Mouse (Mus musculus): ENCODE results near the gene Gm10638.

Gene Gm10638

DNA sequence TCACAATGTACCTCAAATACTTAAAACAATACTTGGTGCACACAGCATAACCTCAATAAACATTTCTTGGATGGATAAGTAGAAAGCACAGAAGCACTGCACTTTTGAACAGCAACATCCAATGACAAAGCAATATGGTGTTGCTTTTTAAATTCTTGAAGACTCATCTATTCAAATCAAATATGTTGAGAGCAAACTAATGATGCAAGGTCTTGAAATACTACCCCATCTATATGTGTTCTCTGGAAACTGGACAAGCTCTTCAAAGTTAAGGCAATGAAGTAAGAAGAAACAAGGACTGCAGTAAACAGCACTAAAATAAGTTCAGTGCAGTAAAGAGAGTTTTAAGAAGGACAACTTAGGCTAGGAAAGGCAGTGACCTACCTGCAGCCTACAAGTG, 4.6 kb upstream of the Gm10638 start:
- DNase-seq = no peak

GRCm38 (mm10) chr8:86741627-86742026, 3.9 kb upstream of the Gm10638 start:
- DNase-seq = no peak

DNA sequence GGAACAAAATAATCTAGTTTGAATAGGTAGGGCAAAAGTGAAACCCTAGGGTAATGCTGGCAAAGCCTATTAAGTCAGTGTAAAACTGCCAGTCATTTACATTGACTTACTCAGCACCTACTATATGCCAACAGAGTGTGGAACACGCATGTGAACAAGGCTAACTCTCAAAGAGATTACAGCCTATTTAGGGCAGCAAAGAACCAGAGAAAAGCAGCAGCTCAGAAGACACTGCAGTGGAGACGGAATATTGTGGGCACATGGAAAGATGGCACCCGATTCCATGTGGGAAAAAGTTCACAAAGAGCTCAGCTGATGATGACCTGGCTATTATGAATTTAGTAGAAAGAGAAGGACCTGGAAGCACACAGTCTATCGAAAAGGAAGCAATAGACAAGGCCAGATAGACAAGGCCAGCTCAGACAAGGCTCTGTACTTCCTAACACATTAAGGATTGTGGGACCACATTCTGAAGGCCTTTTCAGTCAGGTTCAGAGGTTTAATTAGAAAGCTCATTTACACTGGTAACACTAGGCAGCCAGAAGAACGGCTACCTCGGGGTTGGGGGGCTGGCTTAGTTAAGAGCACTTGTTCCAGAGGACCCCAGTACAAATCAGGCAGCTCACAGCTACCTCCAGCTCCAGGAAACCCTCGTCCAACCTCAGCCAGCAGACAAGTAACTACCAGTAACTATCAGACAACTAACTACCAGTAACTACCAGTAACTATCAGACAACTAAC, 2.7 kb upstream of the Gm10638 start:
- no peak for DNase-seq

DNA sequence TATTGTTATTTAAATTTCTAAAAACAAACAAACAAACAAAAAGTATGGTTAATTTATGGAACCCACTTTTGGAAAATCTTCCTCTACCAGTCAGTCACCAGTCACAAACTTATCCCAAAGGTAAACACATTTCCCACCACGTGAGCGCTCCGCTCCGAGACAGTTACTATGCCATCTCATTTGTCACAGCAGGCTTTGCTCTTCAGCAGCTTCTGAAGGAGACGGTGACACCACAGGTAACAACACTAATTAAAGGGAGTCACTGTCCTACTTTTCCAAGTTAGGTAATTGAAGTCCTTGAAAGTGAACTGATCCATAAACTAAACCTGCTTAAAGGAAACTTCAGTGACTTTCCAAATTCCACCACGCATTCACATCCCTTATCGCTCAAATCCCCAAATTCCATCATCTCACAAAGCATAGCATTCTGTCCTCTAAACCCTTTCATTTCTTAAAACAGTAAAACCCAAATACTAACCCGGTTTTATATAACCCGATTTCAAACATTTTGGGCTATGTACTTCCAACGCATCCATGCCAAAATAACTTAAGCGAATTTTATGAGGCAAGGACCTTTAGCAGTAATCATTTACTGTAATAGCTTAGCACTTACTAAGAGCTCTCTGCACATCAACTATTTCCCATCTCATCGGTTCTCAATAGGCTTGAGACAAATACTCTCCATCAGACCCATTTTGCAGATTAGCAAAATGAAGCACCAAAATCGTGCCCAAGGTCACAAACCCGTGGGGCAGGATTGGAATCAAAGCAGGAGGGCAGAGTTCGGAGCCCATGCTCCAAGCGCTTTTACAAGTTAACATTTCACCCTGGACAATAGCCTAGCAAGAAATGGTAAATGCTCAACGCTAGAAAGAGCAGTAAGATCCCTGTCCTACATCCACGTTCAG, 932 bp upstream of the Gm10638 start:
- no peak for DNase-seq

DNA sequence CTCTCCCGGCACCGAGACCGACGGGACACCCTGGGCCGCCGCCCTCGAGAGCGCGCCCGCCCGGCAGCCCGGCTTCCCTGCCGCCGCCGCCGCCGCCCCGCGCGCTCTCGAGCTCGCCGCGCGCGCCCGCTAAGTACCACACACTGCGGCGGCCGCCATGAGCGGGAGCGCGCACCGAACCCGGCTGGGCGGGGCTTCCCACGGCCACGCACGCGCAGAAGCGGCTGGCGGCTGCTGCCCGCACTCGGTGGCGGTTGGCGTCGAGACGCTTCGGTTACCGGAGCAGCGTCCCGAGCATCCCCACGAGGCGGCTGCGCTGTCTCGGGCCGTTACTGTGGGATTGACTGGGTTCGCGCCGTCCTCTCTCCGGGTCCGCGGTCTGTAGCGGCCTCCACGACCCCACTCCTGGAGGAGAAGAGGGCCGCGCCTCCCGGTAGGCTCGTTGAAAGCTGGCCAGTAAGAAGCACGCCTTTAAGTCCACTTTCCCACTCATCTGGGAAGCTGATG, 489 bp downstream of the Gm10638 start:
- DNase-seq = peak; percentile 96

DNA sequence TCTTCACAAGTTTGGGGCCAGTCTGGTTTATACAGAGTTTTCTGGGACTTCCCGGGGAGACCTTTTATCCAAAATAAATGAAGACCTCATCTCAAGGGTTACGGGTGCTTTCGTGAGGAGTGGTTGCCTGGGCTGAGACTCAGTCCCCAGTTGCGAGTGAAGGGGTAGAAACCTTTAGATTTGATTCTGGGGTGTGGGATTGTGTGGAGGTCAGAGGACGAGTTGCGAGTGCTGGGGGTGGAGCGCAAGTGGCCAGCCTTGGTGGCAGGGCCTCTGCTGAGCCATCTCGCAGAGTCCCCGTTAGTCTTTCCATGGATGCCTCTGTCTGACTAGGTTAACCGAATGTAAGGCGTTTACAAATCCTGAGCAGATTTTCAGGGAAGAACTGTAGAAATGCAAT, 1.0 kb downstream of the Gm10638 start:
- DNase-seq = peak; percentile 41

GRCm38 (mm10) chr8:86749842-86750241, 4.3 kb downstream of the Gm10638 start:
- no peak for DNase-seq

- DNase-seq = peak; percentile 40
Measured at GRCm38 (mm10) chr8:86756948-86757733, 11.6 kb downstream of the Gm10638 start.

DNA sequence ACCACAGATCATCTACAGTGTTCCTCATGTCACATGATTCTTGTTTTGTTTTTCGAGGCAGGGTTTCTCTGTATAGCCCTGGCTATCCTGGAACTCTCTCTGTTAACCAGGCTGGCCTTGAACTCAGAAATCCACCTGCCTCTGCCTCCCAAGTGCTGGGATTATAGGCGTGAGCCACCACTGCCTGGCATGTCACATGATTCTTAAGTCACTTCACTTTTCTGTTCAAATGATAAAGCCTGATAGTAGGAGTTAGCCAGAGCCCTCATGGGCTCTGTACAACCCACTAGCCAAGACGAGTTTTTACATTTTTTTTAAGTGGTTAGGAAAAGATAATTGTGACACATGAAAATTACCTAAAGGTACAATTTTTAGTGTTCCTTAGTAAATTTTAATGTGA, 13.2 kb downstream of the Gm10638 start:
- DNase-seq = no peak

DNA sequence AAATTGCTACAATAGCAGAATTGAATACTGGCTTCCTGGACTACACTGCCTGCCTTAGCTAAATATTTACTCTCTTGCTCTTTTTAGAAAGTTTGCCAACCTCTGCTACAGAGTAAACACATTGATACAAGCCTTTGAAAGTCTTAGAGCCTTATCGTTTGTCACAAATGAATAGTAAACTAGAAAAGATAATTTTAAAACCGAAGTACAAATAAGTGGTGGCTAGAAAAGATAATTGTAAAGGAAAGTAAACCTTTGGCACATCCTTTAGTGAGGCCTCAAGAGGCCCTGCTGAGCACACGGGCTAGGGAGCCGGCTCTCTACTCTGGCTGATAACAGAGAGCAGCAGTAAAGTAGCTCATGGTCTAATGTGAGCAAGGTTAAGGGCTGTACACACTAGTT, 13.6 kb downstream of the Gm10638 start:
- no peak for DNase-seq

DNA sequence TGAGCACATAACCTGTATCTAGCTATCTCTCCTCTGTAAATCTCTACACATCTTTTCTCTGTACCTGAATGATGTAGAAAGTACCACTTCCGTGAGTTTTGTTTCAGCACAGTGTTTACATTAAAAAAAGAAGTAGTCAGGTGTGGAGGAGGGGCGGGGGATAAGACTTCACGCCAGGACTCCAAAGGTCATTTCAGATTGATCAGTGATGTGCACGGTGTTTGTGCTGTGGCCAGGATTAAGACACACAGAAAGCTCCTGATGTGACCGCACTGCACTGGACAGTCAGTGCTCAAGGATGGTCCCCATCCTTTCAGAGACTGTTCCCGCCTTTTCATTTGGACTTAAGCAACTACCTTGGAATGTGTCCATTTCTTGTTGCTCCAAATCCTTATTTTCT, 15.2 kb downstream of the Gm10638 start:
- DNase-seq = no peak

- no peak for DNase-seq
Measured at GRCm38 (mm10) chr8:86762806-86763205, 17.3 kb downstream of the Gm10638 start.

GRCm38 (mm10) chr8:86765155-86765554, 19.7 kb downstream of the Gm10638 start:
- DNase-seq = no peak

DNA sequence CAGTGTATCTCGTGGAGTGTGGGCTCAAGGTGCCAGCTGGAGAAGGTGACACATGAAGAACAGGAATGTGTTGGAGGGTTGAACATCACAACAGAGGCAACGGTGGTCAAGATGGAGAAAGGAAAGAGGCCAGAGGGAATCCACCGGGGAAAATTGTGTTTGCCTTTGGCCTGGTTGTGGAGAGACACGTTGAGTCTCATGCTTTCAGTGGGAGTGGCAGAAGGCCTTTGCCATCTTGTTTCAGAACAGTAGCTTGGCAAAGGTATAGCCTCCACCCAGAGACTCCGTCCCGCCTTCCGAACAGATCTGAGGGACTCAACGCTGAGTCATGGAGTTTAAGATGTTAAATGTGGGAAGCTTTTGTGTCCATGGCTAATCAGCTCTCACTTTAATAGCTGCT, 20.2 kb downstream of the Gm10638 start:
- DNase-seq = no peak

- DNase-seq = peak; percentile 58
Measured at GRCm38 (mm10) chr8:86766548-86767211, 21.2 kb downstream of the Gm10638 start.

- peak; percentile 81 for DNase-seq
Measured at GRCm38 (mm10) chr8:86768499-86768898, 23.0 kb downstream of the Gm10638 start.

DNA sequence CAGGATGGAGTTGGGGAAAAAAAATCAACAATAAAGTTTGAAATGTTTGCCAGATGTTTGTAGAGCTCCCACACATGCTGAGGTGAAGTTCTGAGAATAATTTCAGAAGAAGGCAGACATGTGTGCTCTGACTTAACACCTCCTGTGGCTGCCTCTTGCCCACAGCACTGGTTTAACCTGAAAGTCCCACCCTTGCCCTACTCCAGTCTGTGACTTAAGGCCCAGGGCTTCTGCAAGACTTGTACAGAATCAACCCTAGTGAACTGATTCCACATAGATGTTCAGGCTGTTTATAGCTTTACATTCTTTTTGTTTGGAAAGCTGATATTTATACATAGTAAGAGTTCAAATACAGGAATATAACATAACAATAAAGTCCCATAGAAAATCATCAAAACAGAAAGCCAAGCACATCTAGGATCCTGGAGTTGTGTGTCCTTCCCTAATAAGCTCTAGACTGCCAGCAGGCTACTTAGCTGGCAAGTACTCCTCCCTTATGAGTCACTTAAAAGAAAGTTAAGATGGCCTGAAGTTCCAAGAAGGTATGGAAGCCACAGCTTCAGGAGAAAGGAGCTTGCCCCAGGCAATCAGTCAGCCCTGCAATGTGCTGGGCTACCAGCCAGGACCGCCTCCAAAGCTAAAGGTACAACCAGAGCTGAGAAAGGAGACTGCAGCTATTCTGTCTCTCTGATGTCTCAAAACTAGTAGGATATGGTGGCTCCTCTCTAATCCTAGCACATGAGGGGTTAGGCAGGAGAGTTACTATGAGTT, 24.6 kb downstream of the Gm10638 start:
- no peak for DNase-seq

DNA sequence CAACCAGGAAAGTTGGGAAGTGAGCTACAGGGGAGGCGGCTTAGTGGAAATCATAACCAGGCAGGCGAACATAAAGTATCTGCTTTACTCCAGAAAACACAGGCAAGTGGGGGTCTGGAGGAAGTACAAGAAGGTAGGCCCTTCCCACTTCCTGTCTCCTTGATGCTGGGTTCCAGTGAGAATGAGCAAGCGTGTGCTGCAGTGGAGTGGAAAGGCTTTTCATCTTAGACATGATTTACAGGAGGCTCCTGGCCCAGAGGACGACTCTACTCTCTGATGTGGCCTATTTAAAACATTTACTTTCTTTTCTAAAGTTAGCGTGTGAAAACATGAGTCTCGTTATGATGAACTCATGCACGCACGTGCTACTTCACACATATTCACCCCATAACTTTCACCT, 33.7 kb downstream of the Gm10638 start:
- DNase-seq = no peak

- no peak for DNase-seq
Measured at GRCm38 (mm10) chr8:86781094-86781493, 35.6 kb downstream of the Gm10638 start.

- peak; percentile 47 for DNase-seq
Measured at GRCm38 (mm10) chr8:86786498-86786897, 41.0 kb downstream of the Gm10638 start.

- DNase-seq = peak; percentile 63
Measured at GRCm38 (mm10) chr8:86787891-86788420, 42.5 kb downstream of the Gm10638 start.

Data from lung, postnatal 10 days (tissue).